Mouse (Mus musculus): ENCODE measurements around the gene Dtx4.
A peak's percentile ranks its signal among the peaks of the same experiment; 100 is the strongest.

GRCm38 (mm10) chr19:12517671-12518540, 16.7 kb upstream of the Dtx4 start:
- TF ChIP-seq CTCF (IDR thresholded peaks at IDR 0.05; ENCODE audit: borderline replicate concordance, extremely low read depth, insufficient read depth, insufficient read length) (peak; percentile 64; the same call in 1 of the 2 replicates), POLR2A (IDR thresholded peaks at IDR 0.05; ENCODE audit: borderline replicate concordance, extremely low read depth, insufficient read depth, insufficient read length, poor library complexity, severe bottlenecking) (no peak)
